Mouse (Mus musculus): ENCODE results near the gene Hist1h3a. TPM values are rescaled to one million over a fixed set of nuclear protein-coding genes. Genes with fewer than 3 reads are reported as not detected.
"Not testable (repeated sequence)": the region's sequence is repeated elsewhere in the genome, so short reads cannot be mapped to it uniquely, and the experiment has no call there.

The Hist1h3a gene
- polyA plus RNA-seq, 1 experiment from 2014 or later, result 5.1 TPM

- H3K4me3 ChIP-seq (ENCODE audit: low read depth, low read length), result not testable (repeated sequence)
These were observed 7.4 kb upstream of the Hist1h3a start, which contains the start of gene Trim38 for GRCm38 (mm10) chr13:23769613-23770012. Trim38 (plus strand) TSS chr13:23769913.

DNA sequence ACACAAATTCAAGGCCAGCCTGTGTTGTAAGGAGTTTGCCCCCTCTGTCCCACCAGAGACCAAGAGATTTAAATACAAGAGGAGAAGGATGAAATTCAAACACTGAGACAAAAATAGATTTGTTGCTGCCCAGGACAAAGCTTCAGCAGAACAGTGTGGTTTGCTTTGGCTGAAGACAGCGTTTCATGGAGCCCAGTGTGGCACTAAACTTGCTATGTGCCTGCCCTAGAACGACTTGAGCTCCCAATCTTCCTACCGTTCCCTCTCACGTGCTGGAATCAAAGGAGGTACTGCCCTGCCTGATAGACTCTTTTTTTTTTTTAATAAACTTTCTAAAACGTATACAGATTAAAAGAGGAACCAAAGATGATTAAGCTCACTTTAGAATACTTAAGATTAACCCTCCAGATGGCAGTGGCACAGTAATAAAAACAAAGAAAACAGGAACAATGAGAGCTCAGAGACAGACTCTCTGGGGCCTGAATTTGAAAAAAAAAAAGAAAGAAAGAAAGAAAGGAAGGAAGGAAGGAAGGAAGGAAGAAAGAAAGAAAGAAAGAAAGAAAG is 6.7 kb upstream of the Hist1h3a start:
- H3K4me1 ChIP-seq (ENCODE audit: control insufficient read depth, insufficient read depth, low read length), result peaks cover 6% of the 10 kb centered on the region
- 47% methylated on average over 5 of the region's 5 CpGs for WGBS
- H3K9me3 ChIP-seq (ENCODE audit: control insufficient read depth, low read length), result no peaks in the 10 kb centered on the region
- H3K9ac ChIP-seq (ENCODE audit: low read length), result no peak overlapping the region
- DNase-seq (ENCODE audit: low spot score, missing footprints) (no peak), ATAC-seq (ENCODE audit: low FRiP score) (no peak)
- H3K27me3 ChIP-seq (ENCODE audit: control insufficient read depth, insufficient read depth, low read length), result no peaks in the 10 kb centered on the region
- H3K27ac ChIP-seq (ENCODE audit: low read depth, low read length), result no peak overlapping the region
- no peak overlapping the region for H3K4me3 ChIP-seq (ENCODE audit: low read depth, low read length)
- no peaks in the 10 kb centered on the region for H3K36me3 ChIP-seq (ENCODE audit: control insufficient read depth, insufficient read depth, low read length)
- H3K4me2 ChIP-seq, result no peak overlapping the region

More at GRCm38 (mm10) chr13:23769613-23770012, 7.4 kb upstream of the Hist1h3a start, which contains the start of gene Trim38:
- DNase-seq (ENCODE audit: low spot score, missing footprints); H3K36me3 ChIP-seq (ENCODE audit: control insufficient read depth, insufficient read depth, low read length); H3K27me3 ChIP-seq (ENCODE audit: control insufficient read depth, insufficient read depth, low read length); H3K27ac ChIP-seq (ENCODE audit: low read depth, low read length); ATAC-seq (ENCODE audit: low FRiP score); H3K9me3 ChIP-seq (ENCODE audit: control insufficient read depth, low read length); H3K9ac ChIP-seq (ENCODE audit: low read length); H3K4me1 ChIP-seq (ENCODE audit: control insufficient read depth, insufficient read depth, low read length); H3K4me2 ChIP-seq: not testable (repeated sequence)
- 84% methylated on average over 2 of the region's 2 CpGs for WGBS

DNA sequence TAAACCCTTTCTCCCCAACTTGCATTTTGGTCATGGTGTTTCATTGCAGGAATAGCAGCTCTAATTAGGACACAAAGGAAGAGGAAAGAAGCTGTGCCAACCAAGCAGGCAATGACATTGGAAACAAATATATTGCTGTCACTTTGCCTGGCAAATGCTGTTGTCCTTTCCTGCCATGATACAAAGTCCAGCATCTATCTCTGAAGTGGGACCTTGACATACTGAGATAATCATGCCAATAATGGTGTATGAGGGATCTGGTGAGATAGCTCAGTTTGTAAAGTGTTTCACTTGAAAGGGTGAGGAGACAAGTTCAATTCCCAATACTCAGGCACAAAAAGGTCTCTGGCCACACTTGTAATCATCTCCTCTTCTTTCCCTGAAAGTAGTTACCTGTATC is 4.6 kb upstream of the Hist1h3a start:
- Histone ChIP-seq H3K27me3 (ENCODE audit: control insufficient read depth, insufficient read depth, low read length) (no peaks in the 10 kb centered on the region), H3K4me3 (ENCODE audit: low read depth, low read length) (no peak overlapping the region), H3K27ac (ENCODE audit: low read depth, low read length) (no peak overlapping the region), H3K9ac (ENCODE audit: low read length) (no peak overlapping the region), H3K9me3 (ENCODE audit: control insufficient read depth, low read length) (no peaks in the 10 kb centered on the region), H3K4me2 (no peak overlapping the region), H3K4me1 (ENCODE audit: control insufficient read depth, insufficient read depth, low read length) (peaks cover 11% of the 10 kb centered on the region), H3K36me3 (ENCODE audit: control insufficient read depth, insufficient read depth, low read length) (no peaks in the 10 kb centered on the region)
- ATAC-seq (ENCODE audit: low FRiP score) (no peak), DNase-seq (ENCODE audit: low spot score, missing footprints) (no peak)

GRCm38 (mm10) chr13:23765172-23765513 is 3.0 kb upstream of the Hist1h3a start:
- no peak for ATAC-seq (ENCODE audit: low FRiP score)
- 74% methylated on average over 1 of the region's 1 CpGs for WGBS
- Histone ChIP-seq H3K27ac (ENCODE audit: low read depth, low read length) (no peak overlapping the region), H3K9ac (ENCODE audit: low read length) (no peak overlapping the region), H3K4me2 (no peak overlapping the region), H3K27me3 (ENCODE audit: control insufficient read depth, insufficient read depth, low read length) (no peaks in the 10 kb centered on the region), H3K36me3 (ENCODE audit: control insufficient read depth, insufficient read depth, low read length) (no peaks in the 10 kb centered on the region), H3K4me1 (ENCODE audit: control insufficient read depth, insufficient read depth, low read length) (peaks cover 18% of the 10 kb centered on the region), H3K9me3 (ENCODE audit: control insufficient read depth, low read length) (no peaks in the 10 kb centered on the region), H3K4me3 (ENCODE audit: low read depth, low read length) (no peak overlapping the region)
- no peak for DNase-seq (ENCODE audit: low spot score, missing footprints)

DNA sequence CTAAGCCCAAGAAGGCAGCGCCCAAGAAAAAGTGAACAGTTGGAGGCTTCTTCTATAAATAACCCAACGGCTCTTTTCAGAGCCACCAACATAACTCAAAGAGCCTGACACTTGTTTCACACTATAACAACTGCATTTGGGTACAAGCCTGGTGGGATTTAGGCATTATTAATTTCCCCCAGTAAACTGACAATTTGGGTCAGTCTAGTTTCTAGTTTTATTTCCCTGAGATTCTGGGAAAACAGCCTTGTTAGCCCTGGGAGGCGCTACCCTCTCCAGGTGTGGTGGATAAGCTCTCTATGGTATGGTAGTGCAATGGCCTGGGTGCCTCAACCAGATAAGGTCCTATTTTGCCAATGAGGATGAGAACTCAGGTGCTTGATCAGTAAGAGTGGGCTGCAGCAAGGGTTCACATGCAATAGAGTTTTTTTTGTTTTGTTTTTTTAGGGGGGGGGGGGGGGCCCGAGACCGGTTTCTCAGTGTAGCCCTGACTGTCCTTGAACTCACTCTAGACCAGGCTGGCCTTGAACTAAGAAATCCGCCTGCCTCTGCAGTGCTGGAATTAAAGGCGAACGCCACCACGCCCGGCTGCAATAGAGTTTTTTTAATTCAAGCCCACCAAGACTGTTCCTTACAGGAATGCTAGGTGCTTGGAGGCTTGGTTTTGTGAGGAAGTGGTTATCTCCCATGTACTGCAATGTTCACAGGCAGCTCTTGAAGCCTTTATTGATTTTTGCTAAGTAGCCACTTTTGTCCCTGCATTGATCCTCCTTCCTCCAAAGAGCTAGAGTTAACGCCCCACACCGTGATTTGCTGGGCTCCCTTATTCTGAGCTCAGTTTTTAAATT is 2.4 kb upstream of the Hist1h3a start:
- H3K4me1 ChIP-seq (ENCODE audit: control insufficient read depth, insufficient read depth, low read length), result peaks cover 23% of the 10 kb centered on the region

DNA sequence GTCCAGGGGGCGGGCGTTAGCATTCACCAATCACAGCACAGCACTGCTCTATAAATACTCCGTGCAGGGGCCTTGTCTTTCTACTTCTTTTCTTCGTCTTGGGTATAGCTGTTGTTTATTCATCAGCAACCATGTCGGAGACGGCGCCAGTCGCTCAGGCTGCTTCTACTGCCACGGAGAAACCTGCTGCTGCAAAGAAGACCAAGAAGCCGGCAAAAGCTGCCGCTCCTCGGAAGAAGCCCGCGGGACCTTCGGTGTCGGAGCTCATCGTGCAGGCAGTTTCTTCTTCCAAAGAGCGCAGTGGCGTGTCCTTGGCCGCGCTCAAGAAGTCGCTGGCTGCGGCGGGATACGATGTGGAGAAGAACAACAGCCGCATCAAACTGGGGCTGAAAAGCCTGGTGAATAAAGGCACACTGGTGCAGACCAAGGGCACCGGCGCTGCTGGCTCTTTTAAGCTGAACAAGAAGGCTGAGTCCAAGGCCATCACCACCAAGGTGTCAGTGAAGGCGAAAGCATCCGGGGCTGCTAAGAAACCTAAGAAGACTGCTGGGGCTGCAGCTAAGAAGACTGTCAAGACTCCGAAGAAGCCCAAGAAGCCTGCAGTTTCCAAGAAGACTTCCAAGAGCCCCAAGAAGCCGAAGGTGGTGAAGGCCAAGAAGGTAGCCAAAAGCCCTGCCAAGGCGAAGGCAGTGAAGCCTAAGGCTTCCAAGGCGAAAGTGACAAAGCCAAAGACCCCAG is 1.6 kb upstream of the Hist1h3a start, which contains the start of gene Hist1h1a:
Hist1h1a (plus strand) TSS at position 81 of the 738 bp plus-strand sequence.
- Histone ChIP-seq H3K9ac (ENCODE audit: low read length) (peak within 1 kb of the TSS; percentile 77), H3K9me3 (ENCODE audit: control insufficient read depth, low read length) (no peaks in the 10 kb centered on the region), H3K4me1 (ENCODE audit: control insufficient read depth, insufficient read depth, low read length) (peaks cover 23% of the 10 kb centered on the region), H3K36me3 (ENCODE audit: control insufficient read depth, insufficient read depth, low read length) (no peaks in the 10 kb centered on the region), H3K27me3 (ENCODE audit: control insufficient read depth, insufficient read depth, low read length) (no peaks in the 10 kb centered on the region), H3K4me3 (ENCODE audit: low read depth, low read length) (peak within 1 kb of the TSS; percentile 52), H3K27ac (ENCODE audit: low read depth, low read length) (peak within 1 kb of the TSS; percentile 83), H3K4me2 (peak within 1 kb of the TSS; percentile 82)
- ATAC-seq (ENCODE audit: low FRiP score) (peak; percentile 69), DNase-seq (ENCODE audit: low spot score, missing footprints) (peak; percentile 98)
- WGBS, result 3% methylated on average over 34 of the region's 34 CpGs

More for the DNA sequence above, 2.4 kb upstream of the Hist1h3a start:
- 25% methylated on average over 12 of the region's 12 CpGs for WGBS
- ATAC-seq (ENCODE audit: low FRiP score), result no peak
- Histone ChIP-seq H3K27me3 (ENCODE audit: control insufficient read depth, insufficient read depth, low read length) (no peaks in the 10 kb centered on the region), H3K4me3 (ENCODE audit: low read depth, low read length) (peak overlapping the region; percentile 52), H3K27ac (ENCODE audit: low read depth, low read length) (peak overlapping the region; percentile 83), H3K4me2 (peak overlapping the region; percentile 82), H3K9ac (ENCODE audit: low read length) (peak overlapping the region; percentile 77), H3K9me3 (ENCODE audit: control insufficient read depth, low read length) (no peaks in the 10 kb centered on the region), H3K36me3 (ENCODE audit: control insufficient read depth, insufficient read depth, low read length) (no peaks in the 10 kb centered on the region)
- DNase-seq (ENCODE audit: low spot score, missing footprints), result peak; percentile 94

- Histone ChIP-seq H3K4me2 (peak overlapping the region; percentile 82), H3K4me1 (ENCODE audit: control insufficient read depth, insufficient read depth, low read length) (peaks cover 23% of the 10 kb centered on the region), H3K9me3 (ENCODE audit: control insufficient read depth, low read length) (no peaks in the 10 kb centered on the region), H3K27me3 (ENCODE audit: control insufficient read depth, insufficient read depth, low read length) (no peaks in the 10 kb centered on the region), H3K36me3 (ENCODE audit: control insufficient read depth, insufficient read depth, low read length) (no peaks in the 10 kb centered on the region), H3K4me3 (ENCODE audit: low read depth, low read length) (peak overlapping the region; percentile 52), H3K9ac (ENCODE audit: low read length) (peak overlapping the region; percentile 56), H3K27ac (ENCODE audit: low read depth, low read length) (peak overlapping the region; percentile 83)
- WGBS, result 2% methylated on average over 10 of the region's 10 CpGs
- no peak for ATAC-seq (ENCODE audit: low FRiP score)
- no peak for DNase-seq (ENCODE audit: low spot score, missing footprints)
These were observed 1.0 kb upstream of the Hist1h3a start for GRCm38 (mm10) chr13:23763242-23763585.

GRCm38 (mm10) chr13:23760972-23761864 is 968 bp downstream of the Hist1h3a start, which contains the start of gene Hist1h4a:
Hist1h4a (minus strand) TSS chr13:23761230.
- ATAC-seq (ENCODE audit: low FRiP score) (peak; percentile 81), DNase-seq (ENCODE audit: low spot score, missing footprints) (peak; percentile 100)
- Histone ChIP-seq H3K9ac (ENCODE audit: low read length) (peak within 1 kb of the TSS; percentile 73), H3K4me1 (ENCODE audit: control insufficient read depth, insufficient read depth, low read length) (peaks cover 26% of the 10 kb centered on the region), H3K27me3 (ENCODE audit: control insufficient read depth, insufficient read depth, low read length) (no peaks in the 10 kb centered on the region), H3K4me2 (peak within 1 kb of the TSS; percentile 82), H3K36me3 (ENCODE audit: control insufficient read depth, insufficient read depth, low read length) (no peaks in the 10 kb centered on the region), H3K27ac (ENCODE audit: low read depth, low read length) (peak within 1 kb of the TSS; percentile 83), H3K9me3 (ENCODE audit: control insufficient read depth, low read length) (no peaks in the 10 kb centered on the region), H3K4me3 (ENCODE audit: low read depth, low read length) (peak within 1 kb of the TSS; percentile 37)
- WGBS, result under 1% methylated on average over 61 of the region's 72 CpGs
